Mouse (Mus musculus): ENCODE results near the gene Olfr616.
"Not testable (repeated sequence)": the region's sequence is repeated elsewhere in the genome, so short reads cannot be mapped to it uniquely, and the experiment has no call there.

Olfr616 gene

GRCm38 (mm10) chr7:103569043-103569442, at the start of gene Olfr616:
Gene Olfr616, minus strand, starts transcription at chr7:103569143.
- no peak for DNase-seq (ENCODE audit: extremely low read depth, low read depth, low spot score)

- DNase-seq (ENCODE audit: extremely low read depth, low read depth, low spot score): no peak
Measured at GRCm38 (mm10) chr7:103612434-103612833, 43.5 kb upstream of the Olfr616 start, which contains the start of gene Olfr620. Gene Olfr620, minus strand, starts transcription at chr7:103612534.

DNA sequence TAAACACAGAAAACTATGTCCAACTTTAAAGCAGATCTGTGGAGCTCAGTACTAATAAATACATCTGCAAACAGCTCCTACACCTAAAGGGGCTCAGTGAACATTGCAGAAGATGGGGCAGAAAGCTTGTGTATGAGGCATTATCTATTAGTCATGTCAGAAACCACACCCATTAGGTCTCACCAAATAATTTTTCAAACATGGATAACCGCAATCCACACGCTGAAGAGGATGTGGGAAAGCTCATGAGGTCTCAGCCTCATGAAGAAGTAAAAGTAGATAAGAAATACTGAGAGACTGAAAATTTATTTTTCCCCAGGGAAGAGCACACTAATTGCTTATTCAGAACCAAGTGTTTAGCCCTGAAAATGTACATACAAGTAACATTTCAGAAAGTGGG, 38.5 kb upstream of the Olfr616 start:
- DNase-seq (ENCODE audit: extremely low read depth, low read depth, low spot score): no peak

- DNase-seq (ENCODE audit: extremely low read depth, low read depth, low spot score): no peak
Measured at GRCm38 (mm10) chr7:103600275-103600674, 31.3 kb upstream of the Olfr616 start, which contains the start of gene Olfr619. Gene Olfr619, plus strand, starts transcription at chr7:103600575.

- no peak for DNase-seq (ENCODE audit: extremely low read depth, low read depth, low spot score)
Measured at GRCm38 (mm10) chr7:103589803-103590202, 20.9 kb upstream of the Olfr616 start, which contains the start of gene Olfr618. Gene Olfr618, plus strand, starts transcription at chr7:103590103.

GRCm38 (mm10) chr7:103572761-103573160, 3.8 kb upstream of the Olfr616 start, which contains the start of gene Olfr617:
Gene Olfr617, plus strand, starts transcription at chr7:103573061.
- DNase-seq (ENCODE audit: extremely low read depth, low read depth, low spot score): no peak

DNA sequence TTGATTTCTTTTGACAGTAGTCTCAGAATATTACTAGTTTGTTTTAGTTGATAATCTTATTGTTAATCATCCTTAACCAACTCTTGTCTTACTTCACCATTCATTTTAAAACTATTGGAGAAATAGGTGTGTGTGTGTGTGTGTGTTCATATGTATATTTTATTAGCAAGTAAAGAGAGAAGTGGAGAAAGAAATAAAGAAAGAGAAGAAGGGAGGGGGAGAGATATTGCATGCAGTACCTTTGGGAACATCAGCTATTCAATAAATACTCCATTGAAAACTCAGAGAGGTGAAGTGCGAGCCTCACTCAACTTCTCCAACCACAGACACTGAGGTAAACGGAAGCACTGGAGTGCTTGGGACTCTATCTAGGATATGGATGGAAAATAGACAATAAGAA, 13.2 kb downstream of the Olfr616 start, which contains the start of gene Olfr615:
Gene Olfr615, plus strand, starts transcription at position 301 of the 400 bp plus-strand sequence.
- no peak for DNase-seq (ENCODE audit: extremely low read depth, low read depth, low spot score)

DNA sequence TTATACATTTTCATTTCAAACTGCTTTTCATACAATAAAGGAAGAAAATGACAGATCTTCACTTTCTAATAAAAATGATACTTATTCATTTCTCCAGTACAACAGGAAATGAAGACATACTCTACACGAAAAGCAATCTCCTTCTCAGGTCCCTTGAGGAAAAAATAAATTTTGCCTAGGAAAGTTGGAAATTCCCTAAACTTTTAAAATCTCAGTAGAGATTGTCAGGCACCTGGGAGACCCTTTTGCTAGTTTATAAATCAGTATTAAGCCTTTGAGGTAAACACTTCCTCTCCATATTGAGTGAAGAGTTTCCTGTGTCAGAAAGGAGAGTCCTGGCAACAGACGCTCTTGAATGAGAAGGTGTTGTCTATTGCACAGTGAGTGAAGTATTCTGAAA, 21.2 kb downstream of the Olfr616 start, which contains the start of gene Olfr613:
Gene Olfr613, plus strand, starts transcription at position 301 of the 400 bp plus-strand sequence.
- DNase-seq (ENCODE audit: extremely low read depth, low read depth, low spot score): no peak

DNA sequence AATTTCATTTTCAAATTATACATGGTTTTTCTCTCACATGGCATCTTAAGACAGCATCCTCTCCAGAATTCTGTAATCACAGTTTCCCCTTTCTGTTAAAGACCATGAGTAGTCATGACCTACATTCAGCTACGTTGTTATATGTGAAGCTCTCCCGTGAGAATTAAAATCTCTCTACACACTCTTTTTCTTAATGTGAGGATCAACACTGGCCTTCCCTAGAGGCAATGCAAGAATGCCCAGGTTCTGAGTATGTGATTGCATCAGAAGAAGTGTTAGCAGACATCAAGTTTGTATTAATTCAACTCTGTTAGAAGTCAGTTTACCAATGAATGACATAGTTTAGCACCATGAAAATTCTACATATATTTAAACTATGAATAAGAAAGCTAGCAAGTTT, 26.3 kb downstream of the Olfr616 start, which contains the start of gene Olfr612:
Gene Olfr612, minus strand, starts transcription at position 101 of the 400 bp plus-strand sequence.
- not testable (repeated sequence) for DNase-seq (ENCODE audit: extremely low read depth, low read depth, low spot score)

DNA sequence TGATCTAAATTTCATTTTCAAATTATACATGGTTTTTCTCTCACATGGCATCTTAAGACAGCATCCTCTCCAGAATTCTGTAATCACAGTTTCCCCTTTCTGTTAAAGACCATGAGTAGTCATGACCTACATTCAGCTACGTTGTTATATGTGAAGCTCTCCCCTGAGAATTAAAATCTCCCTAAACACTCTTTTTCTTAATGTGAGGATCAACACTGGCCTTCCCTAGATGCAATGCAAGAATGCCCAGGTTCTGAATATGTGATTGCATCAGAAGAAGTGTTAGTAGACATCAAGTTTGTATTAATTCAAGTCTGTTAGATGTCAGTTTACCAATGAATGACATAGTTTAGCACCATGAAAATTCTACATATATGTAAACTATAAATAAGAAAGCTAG, 48.2 kb downstream of the Olfr616 start, which contains the start of gene Olfr611:
Gene Olfr611, minus strand, starts transcription at position 101 of the 400 bp plus-strand sequence.
- not testable (repeated sequence) for DNase-seq (ENCODE audit: extremely low read depth, low read depth, low spot score)
